Mouse (Mus musculus): ENCODE measurements around the gene 2010003K11Rik. TPM values are rescaled to one million over a fixed set of nuclear protein-coding genes. Genes with fewer than 3 reads are reported as not detected.
"Not testable (repeated sequence)": the region's sequence is repeated elsewhere in the genome, so short reads cannot be mapped to it uniquely, and the experiment has no call there.

Gene 2010003K11Rik
- polyA plus RNA-seq, 1 experiment from 2014 or later = not detected

GRCm38 (mm10) chr19:4454040-4454439 lies 44.3 kb downstream of the 2010003K11Rik start:
- not testable (repeated sequence) for H3K27ac ChIP-seq (ENCODE audit: low read length); H3K36me3 ChIP-seq (ENCODE audit: control insufficient read depth, insufficient read depth, low read length); H3K9ac ChIP-seq (ENCODE audit: low read length); H3K4me3 ChIP-seq (ENCODE audit: low read length); H3K4me1 ChIP-seq (replicated peaks; ENCODE audit: control insufficient read depth, insufficient read depth, low read length); H3K9me3 ChIP-seq (ENCODE audit: control insufficient read depth, low read length); H3K27me3 ChIP-seq (ENCODE audit: control insufficient read depth, insufficient read depth, low read depth, low read length); H3K4me2 ChIP-seq (ENCODE audit: low read depth, low read length); ATAC-seq (ENCODE audit: low read depth)
- 19% methylated on average over 1 of the region's 1 CpGs for WGBS

GRCm38 (mm10) chr19:4452525-4452924 lies 45.9 kb downstream of the 2010003K11Rik start:
- no peak overlapping the region for H3K27ac ChIP-seq (ENCODE audit: low read length)

GRCm38 (mm10) chr19:4451965-4452364 lies 46.4 kb downstream of the 2010003K11Rik start:
- no peaks in the 10 kb centered on the region for H3K36me3 ChIP-seq (ENCODE audit: control insufficient read depth, insufficient read depth, low read length)
- no peaks in the 10 kb centered on the region for H3K9me3 ChIP-seq (ENCODE audit: control insufficient read depth, low read length)
- no peak overlapping the region for H3K4me2 ChIP-seq (ENCODE audit: low read depth, low read length)
- no peaks in the 10 kb centered on the region for H3K4me1 ChIP-seq (replicated peaks; ENCODE audit: control insufficient read depth, insufficient read depth, low read length)
- no peaks in the 10 kb centered on the region for H3K27me3 ChIP-seq (ENCODE audit: control insufficient read depth, insufficient read depth, low read depth, low read length)
- 30% methylated on average over 5 of the region's 5 CpGs for WGBS
- ATAC-seq (ENCODE audit: low read depth) = no peak
- H3K9ac ChIP-seq (ENCODE audit: low read length) = no peak overlapping the region
- H3K27ac ChIP-seq (ENCODE audit: low read length) = no peak overlapping the region
- H3K4me3 ChIP-seq (ENCODE audit: low read length) = no peak overlapping the region

More at GRCm38 (mm10) chr19:4452525-4452924, 45.9 kb downstream of the 2010003K11Rik start:
- Histone ChIP-seq H3K27me3 (ENCODE audit: control insufficient read depth, insufficient read depth, low read depth, low read length) (no peaks in the 10 kb centered on the region), H3K4me2 (ENCODE audit: low read depth, low read length) (no peak overlapping the region), H3K9me3 (ENCODE audit: control insufficient read depth, low read length) (no peaks in the 10 kb centered on the region), H3K4me3 (ENCODE audit: low read length) (no peak overlapping the region), H3K36me3 (ENCODE audit: control insufficient read depth, insufficient read depth, low read length) (no peaks in the 10 kb centered on the region), H3K4me1 (replicated peaks; ENCODE audit: control insufficient read depth, insufficient read depth, low read length) (no peaks in the 10 kb centered on the region), H3K9ac (ENCODE audit: low read length) (no peak overlapping the region)
- no peak for ATAC-seq (ENCODE audit: low read depth)
- 39% methylated on average over 4 of the region's 4 CpGs for WGBS

GRCm38 (mm10) chr19:4451098-4451497 lies 47.3 kb downstream of the 2010003K11Rik start:
- WGBS = 56% methylated on average over 8 of the region's 8 CpGs
- Histone ChIP-seq H3K4me3 (ENCODE audit: low read length) (no peak overlapping the region), H3K36me3 (ENCODE audit: control insufficient read depth, insufficient read depth, low read length) (no peaks in the 10 kb centered on the region), H3K9ac (ENCODE audit: low read length) (no peak overlapping the region), H3K27ac (ENCODE audit: low read length) (no peak overlapping the region), H3K4me1 (replicated peaks; ENCODE audit: control insufficient read depth, insufficient read depth, low read length) (no peaks in the 10 kb centered on the region), H3K4me2 (ENCODE audit: low read depth, low read length) (no peak overlapping the region), H3K9me3 (ENCODE audit: control insufficient read depth, low read length) (no peaks in the 10 kb centered on the region), H3K27me3 (ENCODE audit: control insufficient read depth, insufficient read depth, low read depth, low read length) (no peaks in the 10 kb centered on the region)
- no peak for ATAC-seq (ENCODE audit: low read depth)

GRCm38 (mm10) chr19:4450666-4451065 lies 47.7 kb downstream of the 2010003K11Rik start:
- no peak overlapping the region for H3K27ac ChIP-seq (ENCODE audit: low read length)
- no peak overlapping the region for H3K9ac ChIP-seq (ENCODE audit: low read length)
- WGBS = 49% methylated on average over 5 of the region's 5 CpGs
- H3K4me2 ChIP-seq (ENCODE audit: low read depth, low read length) = no peak overlapping the region
- no peak for ATAC-seq (ENCODE audit: low read depth)
- H3K4me1 ChIP-seq (replicated peaks; ENCODE audit: control insufficient read depth, insufficient read depth, low read length) = no peaks in the 10 kb centered on the region
- no peak overlapping the region for H3K4me3 ChIP-seq (ENCODE audit: low read length)
- H3K27me3 ChIP-seq (ENCODE audit: control insufficient read depth, insufficient read depth, low read depth, low read length) = no peaks in the 10 kb centered on the region
- H3K36me3 ChIP-seq (ENCODE audit: control insufficient read depth, insufficient read depth, low read length) = no peaks in the 10 kb centered on the region
- no peaks in the 10 kb centered on the region for H3K9me3 ChIP-seq (ENCODE audit: control insufficient read depth, low read length)

GRCm38 (mm10) chr19:4449230-4449629 lies 49.2 kb downstream of the 2010003K11Rik start:
- no peak overlapping the region for H3K4me3 ChIP-seq (ENCODE audit: low read length)

GRCm38 (mm10) chr19:4447445-4447844 lies 50.9 kb downstream of the 2010003K11Rik start:
- no peaks in the 10 kb centered on the region for H3K36me3 ChIP-seq (ENCODE audit: control insufficient read depth, insufficient read depth, low read length)

More at GRCm38 (mm10) chr19:4449230-4449629, 49.2 kb downstream of the 2010003K11Rik start:
- H3K9ac ChIP-seq (ENCODE audit: low read length) = no peak overlapping the region
- no peak for ATAC-seq (ENCODE audit: low read depth)
- no peaks in the 10 kb centered on the region for H3K27me3 ChIP-seq (ENCODE audit: control insufficient read depth, insufficient read depth, low read depth, low read length)
- H3K4me2 ChIP-seq (ENCODE audit: low read depth, low read length) = no peak overlapping the region
- H3K36me3 ChIP-seq (ENCODE audit: control insufficient read depth, insufficient read depth, low read length) = no peaks in the 10 kb centered on the region
- no peaks in the 10 kb centered on the region for H3K4me1 ChIP-seq (replicated peaks; ENCODE audit: control insufficient read depth, insufficient read depth, low read length)
- no peaks in the 10 kb centered on the region for H3K9me3 ChIP-seq (ENCODE audit: control insufficient read depth, low read length)
- no peak overlapping the region for H3K27ac ChIP-seq (ENCODE audit: low read length)
- 92% methylated on average over 9 of the region's 9 CpGs for WGBS

More at GRCm38 (mm10) chr19:4447445-4447844, 50.9 kb downstream of the 2010003K11Rik start:
- H3K4me1 ChIP-seq (replicated peaks; ENCODE audit: control insufficient read depth, insufficient read depth, low read length) = peaks cover under 1% of the 10 kb centered on the region; the same call in 1 of the 2 replicates
- no peak for ATAC-seq (ENCODE audit: low read depth)
- H3K9ac ChIP-seq (ENCODE audit: low read length) = no peak overlapping the region
- no peak overlapping the region for H3K4me2 ChIP-seq (ENCODE audit: low read depth, low read length)
- H3K27me3 ChIP-seq (ENCODE audit: control insufficient read depth, insufficient read depth, low read depth, low read length) = no peaks in the 10 kb centered on the region
- no peaks in the 10 kb centered on the region for H3K9me3 ChIP-seq (ENCODE audit: control insufficient read depth, low read length)
- no peak overlapping the region for H3K27ac ChIP-seq (ENCODE audit: low read length)
- WGBS = 87% methylated on average over 9 of the region's 9 CpGs
- no peak overlapping the region for H3K4me3 ChIP-seq (ENCODE audit: low read length)

Other genes with a start within 250 kb of the 2010003K11Rik start
- gene Ssh3, start 229.4 kb downstream of the 2010003K11Rik start, polyA plus RNA-seq (2015; fragmentation: Nextera tagmentation; extraction: Ambion mirVana) = 20.0 and 21.5 TPM in 2 replicates
- gene Ankrd13d, start 215.4 kb downstream of the 2010003K11Rik start, polyA plus RNA-seq (2015; fragmentation: Nextera tagmentation; extraction: Ambion mirVana) = 3.5 and 5.2 TPM in 2 replicates
- gene Grk2, start 192.4 kb downstream of the 2010003K11Rik start, polyA plus RNA-seq (2015; fragmentation: Nextera tagmentation; extraction: Ambion mirVana) = 13.7 and 15.0 TPM in 2 replicates
- 35.1 and 42.9 TPM in 2 replicates for gene Kdm2a, start 100.3 kb downstream of the 2010003K11Rik start, polyA plus RNA-seq (2015; fragmentation: Nextera tagmentation; extraction: Ambion mirVana)
- 32.5 and 34.9 TPM in 2 replicates for gene Rhod, start 59.2 kb downstream of the 2010003K11Rik start, polyA plus RNA-seq (2015; fragmentation: Nextera tagmentation; extraction: Ambion mirVana)
- 1.2 and 1.6 TPM in 2 replicates for gene Syt12, start 21.1 kb downstream of the 2010003K11Rik start, polyA plus RNA-seq (2015; fragmentation: Nextera tagmentation; extraction: Ambion mirVana)
- 21.3 and 24.7 TPM in 2 replicates for gene Pcx, start 11.9 kb upstream of the 2010003K11Rik start, polyA plus RNA-seq (2015; fragmentation: Nextera tagmentation; extraction: Ambion mirVana)
- 3.4 and 4.1 TPM in 2 replicates for gene Lrfn4, start 117.1 kb upstream of the 2010003K11Rik start, polyA plus RNA-seq (2015; fragmentation: Nextera tagmentation; extraction: Ambion mirVana)
- 68.3 and 70.1 TPM in 2 replicates for gene Rce1, start 127.1 kb upstream of the 2010003K11Rik start, polyA plus RNA-seq (2015; fragmentation: Nextera tagmentation; extraction: Ambion mirVana)
- gene Gm960, start 200.1 kb upstream of the 2010003K11Rik start, polyA plus RNA-seq (2015; fragmentation: Nextera tagmentation; extraction: Ambion mirVana) = 2.5 and 3.3 TPM in 2 replicates
- gene Sptbn2, start 212.6 kb upstream of the 2010003K11Rik start, polyA plus RNA-seq (2015; fragmentation: Nextera tagmentation; extraction: Ambion mirVana) = 1.0 and 1.4 TPM in 2 replicates

All from lung, embryonic 16.5 days (tissue).